Mouse (Mus musculus) erythroblast, embryonic 14.5 days (primary cell): ENCODE results near the gene Dock6.
"Not testable (repeated sequence)": the region's sequence is repeated elsewhere in the genome, so short reads cannot be mapped to it uniquely, and the experiment has no call there.

Experiments
- GATA1 ChIP-seq: IDR thresholded peaks from 2 replicates; pipeline ENCODE4 v1.6.1; 2012; ENCODE audit warnings: low read length, inconsistent platforms, mixed read lengths
- TAL1 ChIP-seq: IDR thresholded peaks from 3 replicates; pipeline ENCODE4 v1.6.1; 2012; ENCODE audit warnings: low read length, inconsistent platforms, mixed read lengths

DNA sequence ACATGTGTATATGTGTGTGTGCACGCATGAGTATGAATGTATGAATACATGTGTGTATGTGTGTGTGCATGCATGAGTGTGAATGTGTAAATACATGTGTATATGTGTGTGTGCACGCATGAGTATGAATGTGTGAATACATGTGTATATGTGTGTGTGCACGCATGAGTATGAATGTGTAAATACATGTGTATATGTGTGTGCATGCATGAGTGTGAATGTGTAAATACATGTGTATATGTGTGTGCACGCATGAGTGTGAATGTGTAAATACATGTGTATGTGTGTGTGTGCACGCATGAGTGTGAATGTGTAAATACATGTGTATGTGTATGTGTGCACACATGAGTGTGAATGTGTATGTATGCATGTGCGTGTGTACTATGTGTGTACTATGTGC, 58.9 kb downstream of the Dock6 start:
- TF ChIP-seq TAL1, GATA1: not testable (repeated sequence)
